Mouse (Mus musculus) embryonic fibroblast, embryonic 13.5 days (primary cell): Measurements from ENCODE around the gene Fam222a. TPM values are rescaled to one million over a fixed set of nuclear protein-coding genes. Genes with fewer than 3 reads are reported as not detected.

Experiments
- H3K27ac ChIP-seq: 2 replicates; pipeline ENCODE4 v1.5.1; 2012; ENCODE audit warnings: low read length, control low read depth, inconsistent platforms; ENCODE audit not compliant: insufficient read depth
- H3K4me1 ChIP-seq: 2 replicates; pipeline ENCODE4 v1.6.1; 2011; ENCODE audit warnings: low read length; ENCODE audit not compliant: control insufficient read depth, insufficient read depth
- H3K4me3 ChIP-seq: 2 replicates; pipeline ENCODE4 v1.5.1; 2011; ENCODE audit warnings: mild to moderate bottlenecking, control low read depth, low read length; ENCODE audit not compliant: insufficient read depth
- CTCF ChIP-seq: IDR thresholded peaks from 2 replicates; pipeline ENCODE4 v1.5.1; 2011; ENCODE audit warnings: mild to moderate bottlenecking, control low read depth, low read length, moderate library complexity, borderline replicate concordance; ENCODE audit not compliant: insufficient read depth
- POLR2A ChIP-seq: IDR thresholded peaks from 2 replicates; pipeline ENCODE4 v1.6.1; 2011; ENCODE audit warnings: low read depth, mild to moderate bottlenecking, control low read depth, low read length, moderate library complexity
- polyA plus RNA-seq: library from polyadenylated mRNA; stranded (reverse); fragments of >200 nt; gene quantifications from 2 replicates; pipeline ENCODE4 v1.2.4, GENCODE M21; 2011; ENCODE audit warnings: low read depth; ENCODE audit not compliant: missing spikeins, insufficient read length

Gene Fam222a
- polyA plus RNA-seq, 1 experiment = 0.18 TPM

DNA sequence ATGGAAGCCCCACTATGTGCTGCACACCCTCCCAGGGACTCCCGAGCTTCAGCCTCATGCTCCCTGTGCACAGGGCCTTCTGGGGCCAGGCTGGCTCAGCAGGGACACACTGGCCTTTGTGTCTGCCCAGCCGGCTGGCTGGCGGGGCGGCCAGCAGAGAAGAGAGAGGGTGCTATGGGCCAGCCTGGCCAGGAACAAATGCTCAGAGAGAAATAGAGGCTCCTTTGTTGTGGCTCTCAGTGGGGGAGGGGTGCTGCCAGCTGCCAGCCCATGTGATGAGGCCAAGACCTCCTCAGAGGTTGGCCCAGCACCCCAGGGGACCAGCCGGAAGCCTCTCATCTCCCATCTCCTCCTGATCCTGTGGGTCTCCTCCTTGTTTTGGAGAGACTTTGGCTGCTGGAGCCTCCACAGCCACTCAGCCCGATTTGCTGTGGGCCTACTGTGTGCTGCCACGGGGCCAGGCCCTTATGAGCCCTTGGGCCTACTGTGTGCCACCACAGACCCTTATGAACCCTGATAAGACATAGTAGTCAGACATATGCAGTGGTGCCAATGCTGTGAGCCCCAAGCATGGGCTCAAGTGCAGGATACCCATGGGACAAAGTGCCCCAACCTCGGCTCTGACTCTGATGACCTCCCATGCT lies 12.0 kb downstream of the Fam222a start:
- Histone ChIP-seq H3K4me1 (no peaks in the 10 kb centered on the region), H3K4me3 (no peak overlapping the region), H3K27ac (no peak overlapping the region)
- TF ChIP-seq CTCF (no peak), POLR2A (no peak)

DNA sequence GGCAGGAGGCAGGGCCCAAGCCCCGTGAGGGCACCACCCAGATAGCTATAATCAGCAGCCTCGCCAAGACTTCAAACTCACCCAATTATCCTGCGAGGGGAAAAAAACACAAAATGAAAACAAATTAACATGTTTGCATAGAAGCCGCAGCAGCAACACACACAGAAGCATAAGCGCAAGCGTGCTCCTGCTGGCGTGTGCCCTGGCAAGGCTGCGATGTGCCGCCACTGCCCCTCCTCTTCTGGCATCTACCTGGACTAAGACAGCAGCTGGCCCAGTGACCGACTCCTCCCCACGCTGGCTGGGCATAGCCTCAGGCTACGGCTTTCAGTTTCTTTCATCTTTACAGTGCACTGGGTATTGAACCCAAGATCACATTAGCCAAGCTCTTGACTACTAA lies 13.7 kb downstream of the Fam222a start:
- no peaks in the 10 kb centered on the region for H3K4me1 ChIP-seq
- TF ChIP-seq POLR2A (no peak), CTCF (no peak)

DNA sequence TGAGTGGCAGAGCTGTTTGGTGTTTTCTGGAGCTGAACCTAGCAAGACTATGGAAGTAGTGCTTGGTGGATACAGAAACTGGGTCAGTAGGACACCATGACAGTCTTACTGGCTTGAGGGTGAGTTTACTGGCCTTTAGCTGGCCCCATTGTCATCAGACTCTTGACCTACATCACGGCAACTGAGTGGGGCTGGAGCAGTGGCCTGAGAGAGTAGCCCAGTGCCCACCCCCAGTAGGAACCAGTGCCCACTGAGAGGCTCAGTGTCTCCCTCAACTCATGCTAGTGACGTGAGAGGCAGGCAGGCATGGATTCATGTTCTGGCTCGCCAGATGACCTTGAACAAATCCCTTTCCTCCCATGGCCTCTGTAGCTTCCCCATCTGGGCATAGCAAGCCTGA lies 15.2 kb downstream of the Fam222a start:
- Histone ChIP-seq H3K4me3 (no peak overlapping the region), H3K4me1 (no peaks in the 10 kb centered on the region), H3K27ac (no peak overlapping the region)
- TF ChIP-seq POLR2A = no peak
- TF ChIP-seq CTCF = no peak

More for the DNA sequence above, 13.7 kb downstream of the Fam222a start:
- Histone ChIP-seq H3K4me3 (no peak overlapping the region), H3K27ac (no peak overlapping the region)

DNA sequence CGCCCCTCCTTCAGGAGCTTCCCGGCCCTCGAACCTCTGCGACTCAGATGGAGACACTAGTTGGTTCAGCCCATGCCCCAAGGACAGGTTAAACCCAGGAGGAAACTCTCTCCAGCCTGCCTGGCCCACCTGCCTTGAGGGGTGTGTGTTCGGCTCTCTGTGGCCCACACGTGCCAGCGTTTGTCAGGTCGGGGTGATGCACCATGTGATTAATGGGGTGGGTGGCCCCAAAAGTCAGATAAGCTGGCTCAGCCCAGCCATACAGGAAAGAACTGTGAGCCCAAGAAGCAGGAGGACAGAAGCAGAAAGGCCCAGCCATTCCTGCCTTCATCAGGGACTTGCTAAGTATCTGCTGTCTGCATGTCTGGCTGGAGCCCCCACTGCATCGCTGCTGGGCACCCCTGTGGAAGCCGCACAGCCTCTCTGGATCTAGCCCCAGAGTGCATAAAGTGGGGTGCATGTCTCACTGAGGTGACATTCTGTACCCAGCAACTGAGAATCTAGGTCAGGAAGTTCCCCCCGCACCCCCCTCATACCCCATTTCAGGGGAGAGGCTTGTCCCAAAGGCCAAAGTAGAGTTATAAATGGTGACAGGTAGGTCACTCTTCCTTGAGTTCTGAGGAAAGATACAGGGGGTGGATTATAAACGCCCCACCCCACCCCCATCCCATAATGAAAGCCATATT lies 15.8 kb downstream of the Fam222a start:
- no peak overlapping the region for H3K4me3 ChIP-seq
- H3K27ac ChIP-seq = no peak overlapping the region
- no peaks in the 10 kb centered on the region for H3K4me1 ChIP-seq
- TF ChIP-seq POLR2A = no peak
- TF ChIP-seq CTCF = no peak

GRCm38 (mm10) chr5:114584293-114585104 lies 16.7 kb downstream of the Fam222a start:
- H3K4me1 ChIP-seq = no peaks in the 10 kb centered on the region
- no peak overlapping the region for H3K27ac ChIP-seq
- H3K4me3 ChIP-seq = no peak overlapping the region
- TF ChIP-seq POLR2A (no peak), CTCF (no peak)

DNA sequence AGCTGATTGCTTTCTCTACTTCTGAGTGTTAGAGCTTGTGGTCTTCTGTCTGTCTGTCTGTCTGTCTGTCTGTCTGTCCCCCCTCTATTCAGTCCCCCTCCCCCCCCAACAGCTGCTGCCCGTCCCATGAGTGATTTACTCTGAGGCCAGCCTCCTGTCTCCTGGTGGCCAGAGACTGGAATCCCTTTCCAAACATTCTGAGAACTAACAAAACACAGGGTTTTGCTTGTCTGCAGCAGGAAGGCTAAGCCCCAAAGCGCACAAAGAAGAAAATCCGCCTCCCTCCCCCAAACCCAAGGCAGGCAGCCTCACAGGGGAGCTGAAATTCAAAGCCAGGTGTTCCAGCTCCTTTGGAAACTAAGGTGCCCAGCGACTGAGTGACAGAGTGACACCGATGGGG lies 17.9 kb downstream of the Fam222a start:
- no peak for TF ChIP-seq CTCF
- TF ChIP-seq POLR2A = no peak
- Histone ChIP-seq H3K27ac (no peak overlapping the region), H3K4me1 (no peaks in the 10 kb centered on the region), H3K4me3 (no peak overlapping the region)

- H3K4me1 ChIP-seq = no peaks in the 10 kb centered on the region
- H3K27ac ChIP-seq = no peak overlapping the region
- no peak for TF ChIP-seq POLR2A
- no peak for TF ChIP-seq CTCF
- no peak overlapping the region for H3K4me3 ChIP-seq
These were observed 20.1 kb downstream of the Fam222a start for GRCm38 (mm10) chr5:114587908-114588307.

- Histone ChIP-seq H3K27ac (no peak overlapping the region), H3K4me3 (no peak overlapping the region), H3K4me1 (no peaks in the 10 kb centered on the region)
- TF ChIP-seq POLR2A (no peak), CTCF (no peak)
These were observed 20.6 kb downstream of the Fam222a start for GRCm38 (mm10) chr5:114588416-114588815.

GRCm38 (mm10) chr5:114589026-114589425 lies 21.2 kb downstream of the Fam222a start:
- TF ChIP-seq CTCF (no peak), POLR2A (no peak)
- Histone ChIP-seq H3K4me1 (no peaks in the 10 kb centered on the region), H3K4me3 (no peak overlapping the region), H3K27ac (no peak overlapping the region)

- Histone ChIP-seq H3K27ac (no peak overlapping the region), H3K4me3 (no peak overlapping the region), H3K4me1 (no peaks in the 10 kb centered on the region)
- no peak for TF ChIP-seq POLR2A
- TF ChIP-seq CTCF = no peak
These were observed 21.6 kb downstream of the Fam222a start for GRCm38 (mm10) chr5:114589454-114589853.
